Mouse (Mus musculus) layer of hippocampus, adult 8-10 months (tissue): ENCODE data around the gene Rhox2g. TPM values are rescaled to one million over a fixed set of nuclear protein-coding genes. Genes with fewer than 3 reads are reported as not detected.
"Not testable (repeated sequence)": the region's sequence is repeated elsewhere in the genome, so short reads cannot be mapped to it uniquely, and the experiment has no call there.

Experiments used
- DNase-seq, 2 experiments: peaks; one replicate each; pipeline ENCODE4 v3.0.0; 2022; ENCODE audit warnings: low spot score in 2 of 2
- total RNA-seq, 4 experiments: library from RNA; stranded (reverse); gene quantifications; 2 replicates each; pipeline ENCODE4 v1.2.4; 2022

Gene Rhox2g
- total RNA-seq: not detected

DNA sequence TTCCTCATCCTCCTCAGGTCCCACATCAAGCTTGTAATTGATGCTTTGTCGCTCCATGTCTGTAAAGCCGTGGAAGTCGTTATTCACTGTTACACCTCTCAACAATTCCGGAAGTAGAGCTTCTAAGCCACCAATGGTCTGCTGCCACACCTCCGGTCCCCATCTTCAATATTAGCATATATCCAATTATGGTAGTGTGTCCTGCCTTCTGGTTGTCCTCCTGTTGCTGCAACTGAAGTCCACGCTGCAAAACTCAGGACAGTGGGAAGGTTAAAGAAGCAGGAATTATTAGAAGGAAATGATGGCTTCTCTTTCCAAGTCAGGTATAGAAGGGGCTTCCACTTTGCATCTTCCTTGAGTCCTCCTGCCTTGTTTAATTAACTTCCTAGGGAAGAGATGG, at the start of gene Rhox2g:
TSS of gene Rhox2g (minus strand) at position 101 of the 400 bp plus-strand sequence.
- DNase-seq: not testable (repeated sequence)

DNA sequence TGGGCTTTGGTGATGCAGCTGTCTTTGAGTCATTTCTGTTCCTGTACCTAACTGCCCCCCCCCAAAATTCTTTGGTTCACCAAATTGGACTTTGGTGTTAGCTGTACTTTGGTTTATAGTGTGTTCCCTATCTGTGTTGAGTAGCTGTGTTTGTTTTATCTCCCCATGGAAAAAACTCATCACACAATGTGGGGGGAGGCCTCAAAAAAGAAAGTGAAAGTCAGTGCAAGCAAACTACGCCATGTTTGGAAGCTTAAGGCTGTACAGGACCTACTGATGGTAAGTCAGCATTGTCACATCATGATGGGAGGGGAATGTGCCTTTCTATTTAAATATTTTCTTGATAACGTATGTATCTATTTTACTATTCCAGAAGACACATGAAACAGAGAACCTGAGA, 49.0 kb upstream of the Rhox2g start:
- DNase-seq: no peak

- DNase-seq: no peak
Measured at GRCm38 (mm10) chrX:37683031-37683715, 39.9 kb upstream of the Rhox2g start.

DNA sequence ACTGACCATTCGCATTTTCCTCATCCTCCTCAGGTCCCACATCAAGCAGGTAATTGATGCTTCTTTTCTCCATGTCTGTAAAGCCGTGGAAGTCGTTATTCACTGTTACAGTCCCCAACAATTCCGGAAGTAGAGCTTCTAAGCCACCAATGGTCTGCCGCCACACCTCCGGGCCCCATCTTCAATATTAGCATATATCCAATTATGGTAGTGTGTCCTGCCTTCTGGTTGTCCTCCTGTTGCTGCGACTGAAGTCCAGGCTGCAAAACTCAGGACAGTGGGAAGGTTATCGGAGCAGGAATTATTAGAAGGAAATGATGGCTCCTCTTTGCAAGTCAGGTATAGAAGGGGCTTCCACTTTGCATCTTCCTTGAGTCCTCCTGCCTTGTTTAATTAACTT, 29.9 kb upstream of the Rhox2g start, which contains the start of gene Rhox2h:
TSS of gene Rhox2h (minus strand) at position 101 of the 400 bp plus-strand sequence.
- DNase-seq: not testable (repeated sequence)

- DNase-seq: not testable (repeated sequence)
Measured at GRCm38 (mm10) chrX:37668664-37669063, 25.4 kb upstream of the Rhox2g start, which contains the start of gene Rhox3h. Rhox3h (minus strand) TSS chrX:37668764.

DNA sequence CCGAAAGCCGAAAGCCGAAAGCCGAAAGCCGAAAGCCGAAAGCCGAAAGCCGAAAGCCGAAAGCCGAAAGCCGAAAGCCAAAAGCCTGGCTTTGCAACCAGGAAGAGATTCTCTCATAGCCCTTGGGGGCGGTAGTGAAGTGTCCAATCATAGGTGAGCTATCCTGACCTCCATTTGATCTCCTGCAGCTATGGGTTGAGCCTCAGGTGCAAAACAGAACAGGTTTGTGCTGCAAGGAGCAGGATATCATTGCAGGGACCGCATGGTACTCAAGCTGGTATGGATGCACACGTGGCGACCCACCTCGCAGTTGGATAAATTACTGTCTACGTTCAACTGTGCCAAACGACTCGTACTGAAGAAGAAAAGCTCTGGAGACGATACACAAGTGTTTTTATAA, 8.0 kb upstream of the Rhox2g start, which contains the start of gene Rhox4g:
TSS of gene Rhox4g (minus strand) at position 101 of the 400 bp plus-strand sequence.
- DNase-seq: not testable (repeated sequence)

GRCm38 (mm10) chrX:37628512-37628911, 14.8 kb downstream of the Rhox2g start, which contains the start of gene Rhox3g:
Rhox3g (minus strand) TSS chrX:37628612.
- DNase-seq: not testable (repeated sequence)

DNA sequence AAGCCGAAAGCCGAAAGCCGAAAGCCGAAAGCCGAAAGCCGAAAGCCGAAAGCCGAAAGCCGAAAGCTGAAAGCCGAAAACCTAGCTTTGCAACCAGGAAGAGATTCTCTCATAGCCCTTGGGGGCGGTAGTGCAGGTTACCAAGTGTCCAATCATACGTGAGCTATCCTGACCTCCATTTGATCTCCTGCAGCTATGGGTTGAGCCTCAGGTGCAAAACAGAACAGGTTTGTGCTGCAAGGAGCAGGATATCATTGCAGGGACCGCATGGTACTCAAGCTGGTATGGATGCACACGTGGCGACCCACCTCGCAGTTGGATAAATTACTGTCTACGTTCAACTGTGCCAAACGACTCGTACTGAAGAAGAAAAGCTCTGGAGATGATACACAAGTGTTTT, 35.7 kb downstream of the Rhox2g start, which contains the start of gene Rhox4f:
TSS of gene Rhox4f (minus strand) at position 101 of the 400 bp plus-strand sequence.
- not testable (repeated sequence) for DNase-seq

Other genes starting within 250 kb of the Rhox2g start
- not detected for gene Rhox2b, start 231.4 kb downstream of the Rhox2g start, total RNA-seq
- not detected for gene Rhox4b, start 211.0 kb downstream of the Rhox2g start, total RNA-seq
- not detected for gene Rhox2c, start 189.8 kb downstream of the Rhox2g start, total RNA-seq
- gene Rhox3c, start 184.9 kb downstream of the Rhox2g start, total RNA-seq: not detected
- gene Rhox4c, start 163.1 kb downstream of the Rhox2g start, total RNA-seq: not detected
- not detected for gene Rhox2d, start 150.0 kb downstream of the Rhox2g start, total RNA-seq
- not detected for gene Rhox4d, start 129.1 kb downstream of the Rhox2g start, total RNA-seq
- not detected for gene Rhox2e, start 113.0 kb downstream of the Rhox2g start, total RNA-seq
- not detected for gene Rhox3e, start 101.5 kb downstream of the Rhox2g start, total RNA-seq
- gene Rhox4e, start 86.1 kb downstream of the Rhox2g start, total RNA-seq: not detected
- gene Rhox2f, start 72.1 kb downstream of the Rhox2g start, total RNA-seq: not detected
- gene Rhox3f, start 62.5 kb downstream of the Rhox2g start, total RNA-seq: not detected
- not detected for gene Rhox4f, start 35.8 kb downstream of the Rhox2g start, total RNA-seq
- gene Rhox3g, start 14.9 kb downstream of the Rhox2g start, total RNA-seq: not detected
- not detected for gene Rhox4g, start 7.9 kb upstream of the Rhox2g start, total RNA-seq
- not detected for gene Rhox3h, start 25.3 kb upstream of the Rhox2g start, total RNA-seq
- not detected for gene Rhox2h, start 29.8 kb upstream of the Rhox2g start, total RNA-seq
- not detected for gene Rhox5, start 161.4 kb upstream of the Rhox2g start, total RNA-seq
- not detected for gene Rhox6, start 183.4 kb upstream of the Rhox2g start, total RNA-seq
- not detected for gene Rhox7a, start 188.2 kb upstream of the Rhox2g start, total RNA-seq
- not detected for gene Rhox8, start 235.5 kb upstream of the Rhox2g start, total RNA-seq